Mouse (Mus musculus) adrenal gland, adult 2 months (tissue): ENCODE data around the gene Mllt11. TPM values are rescaled to one million over a fixed set of nuclear protein-coding genes. Genes with fewer than 3 reads are reported as not detected.

Experiments
- DNase-seq: peaks from one replicate; pipeline ENCODE4 v3.0.0; 2021
- long read RNA-seq: library from polyadenylated mRNA; stranded (forward); transcript quantifications from one replicate; pipeline ENCODE4 v2.0.0, GENCODE M21; 2021
- polyA plus RNA-seq: library from polyadenylated mRNA; depleted of rRNA; stranded (reverse); fragments of >200 nt; gene quantifications from 2 replicates; pipeline ENCODE4 v1.2.3, GENCODE M21; 2012; rRNA removed
- total RNA-seq, 2 experiments: library from RNA; stranded (reverse); gene quantifications; 2 replicates each; pipeline ENCODE4 v1.2.3; 2021

The Mllt11 gene
- total RNA-seq (1 to 10 TPM; 8.0 to 8.7 TPM), polyA plus RNA-seq (7.2 and 9.2 TPM in 2 replicates)
- long read RNA-seq, transcript Mllt11-201 (2 exons, 1,923 nt) = major isoform, 8 of 13 reads
- long read RNA-seq, partial matches to known transcripts = 0 of 13 reads
- long read RNA-seq, other reads (novel, unspliced or antisense) = 5 of 13 reads

DNA sequence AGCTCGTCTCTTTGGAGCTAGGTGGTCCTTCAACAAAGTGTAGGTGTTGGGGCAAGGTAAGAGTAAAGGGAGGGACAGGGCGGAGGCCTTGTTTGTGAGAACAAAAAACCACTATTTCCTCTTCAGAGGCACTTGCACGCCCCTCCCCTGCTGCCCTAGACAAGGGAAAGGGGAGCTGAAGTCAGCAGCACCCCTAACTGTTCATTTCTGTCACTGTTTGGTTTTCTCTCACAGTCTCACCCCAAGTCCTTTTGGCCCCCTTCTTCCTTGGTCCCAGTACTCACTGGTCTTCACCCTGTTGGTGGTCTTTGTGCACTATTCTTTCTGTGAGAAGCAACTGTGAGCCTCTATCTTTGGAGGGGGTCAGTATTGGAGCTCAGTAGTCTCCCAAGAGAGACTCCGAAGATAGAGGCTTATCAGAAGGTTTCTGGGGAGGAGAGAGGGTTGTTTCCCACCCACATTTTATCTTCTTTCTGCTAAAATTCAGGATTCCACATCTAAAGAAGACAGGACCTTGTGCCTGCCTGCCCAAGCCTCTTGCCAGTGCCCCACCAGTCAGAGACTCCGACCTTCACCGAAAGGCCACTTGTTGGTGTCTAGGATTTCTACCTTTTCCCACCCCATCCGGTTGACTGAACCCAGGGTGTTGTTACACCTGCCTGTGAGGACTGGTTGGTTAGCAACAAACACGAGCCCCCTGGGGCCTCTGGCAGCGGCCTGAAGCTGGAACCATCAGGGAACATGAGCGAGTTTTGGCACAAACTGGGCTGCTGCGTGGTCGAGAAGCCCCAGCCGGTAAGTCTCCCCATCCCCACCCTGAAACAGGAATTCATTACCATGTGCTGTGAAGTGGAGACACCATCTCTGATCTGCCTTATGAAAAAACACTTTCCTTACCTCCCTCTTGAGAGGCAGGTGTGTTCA lies at the start of gene Mllt11:
TSS of gene Mllt11 (minus strand) at position 874 of the 924 bp plus-strand sequence.
- DNase-seq = peak; percentile 29

DNA sequence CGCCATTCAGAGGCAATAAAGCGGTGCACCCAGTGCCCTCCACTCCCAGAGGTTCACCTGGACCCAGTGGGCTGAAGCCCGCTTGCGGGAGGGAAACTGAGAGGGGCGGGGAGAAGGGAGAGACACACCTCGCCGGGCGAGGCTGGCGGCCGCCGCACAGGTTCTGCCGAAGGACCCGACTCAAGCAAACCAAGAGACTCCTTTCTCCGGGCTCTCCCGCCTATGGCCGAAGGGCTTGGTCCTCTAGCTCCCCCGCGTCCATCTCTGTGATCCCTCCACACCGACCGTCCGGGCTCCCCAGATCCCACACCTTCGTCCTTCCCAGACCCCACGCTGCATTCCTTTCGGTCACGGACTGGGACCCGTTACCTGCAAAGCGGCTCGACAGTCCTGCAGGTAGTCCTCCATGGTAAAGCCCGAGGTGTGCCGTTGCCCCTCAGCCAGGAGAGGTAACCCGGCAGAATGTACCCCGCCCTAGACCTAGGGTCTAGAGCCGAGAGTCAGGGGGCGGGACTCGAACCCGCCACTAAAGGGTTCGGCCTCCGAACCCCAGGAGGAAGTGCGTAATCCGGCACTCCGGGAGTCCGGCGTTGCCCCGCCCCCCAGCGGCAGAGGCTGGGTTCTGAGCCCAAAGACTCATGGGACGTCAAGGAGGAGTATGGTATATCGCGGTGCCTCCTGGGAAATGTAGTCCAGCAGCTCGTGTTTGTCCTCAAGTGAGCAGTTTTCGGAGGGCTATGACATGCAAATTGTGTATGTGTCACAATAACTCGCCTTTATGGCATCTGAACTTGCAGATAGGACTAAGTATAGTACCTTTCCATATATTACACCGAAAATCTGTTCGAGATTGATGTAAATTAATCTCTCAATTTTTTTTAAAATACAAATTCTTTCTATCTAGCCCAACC lies 49.5 kb upstream of the Mllt11 start, which contains the start of the genes Mindy1 and Prune1:
TSS of gene Mindy1 (plus strand) at position 130 of the 911 bp plus-strand sequence.
TSS of gene Prune1 (minus strand) at position 861 of the 911 bp plus-strand sequence.
- DNase-seq = peak; percentile 99

DNA sequence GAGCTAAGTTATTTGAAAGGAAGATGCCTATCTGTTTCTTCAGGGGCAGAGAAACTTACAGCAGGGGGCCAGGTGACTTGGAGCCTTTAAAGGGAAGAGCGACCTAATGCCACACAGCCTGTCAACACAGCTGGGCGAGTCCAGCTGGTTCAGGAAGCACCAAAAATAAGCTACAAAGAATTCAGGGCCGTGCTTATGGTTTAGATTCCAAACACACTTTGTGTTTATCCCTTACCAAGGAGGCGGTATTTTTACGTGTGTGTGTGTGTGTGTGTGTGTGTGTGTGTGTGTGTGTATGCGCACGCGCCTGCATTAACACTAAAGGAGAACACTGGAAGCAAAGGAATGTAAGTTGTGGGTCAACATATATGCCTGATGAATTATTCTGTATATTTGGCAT lies 48.8 kb upstream of the Mllt11 start:
- no peak for DNase-seq

DNA sequence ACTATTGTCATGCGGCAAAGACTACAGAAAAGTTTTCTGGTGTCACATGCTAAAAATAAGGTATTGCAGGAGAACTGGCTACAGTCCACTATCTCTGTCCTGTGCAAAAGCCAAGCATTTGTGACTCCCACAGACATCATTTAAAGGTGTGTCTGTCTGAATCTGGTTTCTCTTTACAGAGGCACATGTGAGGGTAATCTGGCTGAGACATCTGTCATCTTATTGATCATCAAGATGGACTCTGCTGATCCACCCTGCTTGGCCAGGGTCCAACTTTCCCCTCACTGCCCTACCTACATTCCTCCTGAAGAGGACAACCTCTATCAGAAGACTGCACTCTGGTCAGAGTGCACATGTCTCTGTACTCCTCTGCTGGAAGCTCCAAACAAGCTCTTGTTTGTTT lies 45.2 kb upstream of the Mllt11 start:
- no peak for DNase-seq

DNA sequence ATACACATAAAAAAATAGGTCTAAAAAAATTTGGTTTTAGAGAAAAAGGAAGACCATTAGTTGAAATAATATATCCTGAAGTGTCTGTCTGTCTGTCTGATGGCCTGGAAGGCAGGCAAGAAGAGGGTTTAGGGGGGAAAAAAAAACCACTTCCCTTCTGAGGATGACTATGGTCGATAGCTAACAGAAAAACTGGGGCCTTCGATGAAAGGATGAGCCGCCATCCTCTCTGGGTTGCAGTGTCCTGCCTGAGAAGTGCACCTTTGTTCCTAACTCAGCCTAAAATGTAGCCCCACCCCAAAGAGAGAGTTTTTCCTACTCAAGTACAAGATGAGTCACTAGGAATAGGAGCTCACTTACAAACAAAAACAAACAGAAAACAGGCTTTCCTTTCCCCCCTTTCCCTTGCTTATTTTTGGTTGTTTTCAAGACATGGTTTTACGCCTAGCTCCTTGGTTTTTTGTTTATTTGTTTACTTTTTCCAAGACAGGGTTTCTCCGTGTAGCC lies 44.5 kb upstream of the Mllt11 start:
- DNase-seq = no peak

DNA sequence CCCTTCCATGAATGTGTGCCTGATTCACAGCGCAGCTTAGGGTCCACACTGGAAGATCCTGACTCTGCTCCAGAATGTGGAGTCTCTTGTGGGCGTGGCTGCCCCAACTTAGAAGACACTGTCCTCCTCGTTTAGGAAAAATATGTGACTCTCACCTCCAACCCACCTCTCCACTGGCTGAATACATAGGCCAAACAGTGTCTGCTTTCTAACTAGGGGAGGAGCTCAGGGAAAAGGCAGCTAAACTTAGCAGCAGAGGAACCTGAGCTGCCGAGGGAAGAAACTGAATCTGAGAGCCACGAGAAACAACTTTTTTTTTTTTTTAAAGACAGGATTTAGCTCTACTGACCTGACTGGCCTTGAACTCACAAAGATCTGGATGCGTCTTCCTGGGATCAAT lies 43.2 kb upstream of the Mllt11 start:
- no peak for DNase-seq

DNA sequence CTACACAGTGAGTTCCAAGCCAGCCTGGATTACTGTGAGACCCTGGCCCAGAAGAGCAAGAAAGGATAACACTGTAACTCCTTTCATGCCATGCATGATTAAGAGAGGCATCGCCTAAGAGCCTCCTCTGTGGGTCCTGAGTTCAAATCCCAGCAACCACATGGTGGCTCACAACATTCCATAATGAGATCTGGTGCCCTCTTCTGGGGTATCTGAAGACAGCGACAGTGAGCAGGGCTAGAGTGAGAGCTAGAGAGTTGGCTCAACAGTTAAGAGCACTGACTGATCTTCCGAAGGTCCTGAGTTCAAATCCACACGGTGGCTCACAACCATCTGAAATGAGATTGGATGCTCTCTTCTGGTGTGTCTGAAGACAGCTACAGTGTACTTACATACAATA lies 42.5 kb upstream of the Mllt11 start:
- no peak for DNase-seq

DNA sequence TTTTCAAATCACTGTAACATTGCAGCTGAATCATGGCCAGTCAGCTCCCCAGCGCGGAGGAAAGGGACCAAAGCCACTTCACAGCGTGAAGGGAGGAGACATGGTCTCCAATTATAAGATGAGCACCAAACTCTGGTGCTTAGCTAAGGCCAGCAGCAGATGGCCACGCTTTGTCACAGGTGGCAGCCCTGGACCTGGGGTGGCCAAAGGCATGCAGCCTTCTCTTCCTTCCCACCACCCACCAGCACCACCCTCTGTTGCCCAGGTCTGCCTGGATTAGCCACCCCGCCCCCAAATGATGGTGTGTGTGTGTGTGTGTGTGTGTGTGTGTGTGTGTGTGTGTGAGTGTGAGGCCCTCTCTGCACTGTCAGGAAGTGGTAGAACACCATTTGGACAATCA lies 41.5 kb upstream of the Mllt11 start:
- no peak for DNase-seq

DNA sequence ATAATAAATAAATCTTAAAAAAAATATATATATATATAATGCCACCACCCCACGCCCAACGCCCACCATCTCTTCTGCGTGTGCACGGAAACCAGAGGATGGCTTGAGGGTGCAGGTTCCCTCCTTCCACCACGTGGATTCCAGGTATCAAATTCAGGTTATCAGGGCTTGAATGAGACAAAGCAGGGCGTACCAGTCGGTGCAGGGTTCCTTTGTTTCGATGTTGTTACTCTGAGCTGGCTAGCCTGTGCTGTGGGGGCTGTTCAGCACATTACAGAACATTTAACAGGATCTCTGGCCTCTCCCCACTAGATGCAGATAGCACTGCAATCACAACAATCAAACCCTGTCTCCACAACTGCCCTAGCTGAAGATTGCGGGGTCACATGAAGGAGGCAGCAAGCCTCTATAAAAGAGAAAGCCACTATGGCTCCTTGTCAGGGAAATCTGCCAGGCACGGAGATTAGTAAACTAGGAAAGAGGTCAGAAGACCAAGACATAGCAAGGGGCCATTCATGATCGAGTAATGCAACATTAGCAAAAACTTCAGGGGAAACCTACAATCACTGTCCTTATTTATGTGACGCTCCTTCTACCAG lies 38.9 kb upstream of the Mllt11 start:
- no peak for DNase-seq

DNA sequence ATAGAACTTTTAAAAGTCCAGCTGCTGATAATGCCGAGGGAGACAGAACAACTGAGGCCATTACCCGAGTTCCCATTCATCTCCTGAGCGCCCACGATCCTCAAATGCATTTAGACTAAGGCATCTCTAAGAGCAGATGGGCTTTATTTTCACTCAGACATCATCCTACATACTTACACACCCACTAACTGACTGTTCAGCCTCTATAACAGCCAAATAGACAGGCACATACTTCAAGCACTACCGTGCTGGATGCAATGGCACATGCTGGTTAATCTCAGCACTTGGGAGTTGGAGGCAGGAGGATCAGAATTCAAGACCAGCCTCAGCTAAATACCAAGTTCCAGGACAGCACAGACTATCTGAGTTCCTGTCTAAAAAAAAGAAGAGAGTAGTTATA lies 37.8 kb upstream of the Mllt11 start:
- no peak for DNase-seq

DNA sequence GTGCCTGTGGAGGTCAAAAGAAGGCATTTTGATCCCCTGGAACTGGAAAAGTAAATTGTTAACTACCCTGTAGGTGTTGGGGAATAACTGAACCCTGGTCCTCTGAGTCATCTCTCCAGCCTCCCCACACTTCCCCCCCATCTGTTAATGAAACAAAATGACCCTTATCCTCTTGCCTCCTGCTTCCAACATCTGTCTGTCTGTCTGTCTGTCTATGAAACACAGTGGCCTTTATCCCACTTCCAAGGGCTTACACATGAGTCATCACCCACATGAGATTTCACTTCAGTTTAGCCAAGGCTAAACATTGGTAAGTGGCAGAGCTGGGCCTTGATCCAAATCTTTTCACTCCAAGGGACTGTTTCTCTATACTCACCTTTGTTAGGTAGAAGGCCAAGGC lies 35.9 kb upstream of the Mllt11 start:
- peak; percentile 71 for DNase-seq

DNA sequence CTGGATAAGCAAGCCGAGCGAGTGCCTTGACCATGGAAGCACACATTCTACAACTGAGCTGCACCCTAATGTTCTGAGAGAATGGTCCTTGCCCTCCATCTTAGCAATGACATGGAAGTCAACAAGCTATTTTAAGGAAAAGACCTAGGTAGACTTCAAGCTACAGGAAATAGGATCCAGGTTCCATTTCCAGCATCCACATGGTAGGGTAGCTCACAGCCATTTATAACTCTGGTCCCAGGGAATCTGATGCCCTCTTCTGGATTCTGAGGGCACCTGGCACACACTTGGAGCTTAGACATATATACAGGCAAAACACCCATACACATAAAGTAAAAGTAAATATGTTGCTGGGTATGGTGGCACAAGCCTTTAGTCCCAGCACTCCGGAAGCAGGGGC lies 34.1 kb upstream of the Mllt11 start:
- DNase-seq = no peak

DNA sequence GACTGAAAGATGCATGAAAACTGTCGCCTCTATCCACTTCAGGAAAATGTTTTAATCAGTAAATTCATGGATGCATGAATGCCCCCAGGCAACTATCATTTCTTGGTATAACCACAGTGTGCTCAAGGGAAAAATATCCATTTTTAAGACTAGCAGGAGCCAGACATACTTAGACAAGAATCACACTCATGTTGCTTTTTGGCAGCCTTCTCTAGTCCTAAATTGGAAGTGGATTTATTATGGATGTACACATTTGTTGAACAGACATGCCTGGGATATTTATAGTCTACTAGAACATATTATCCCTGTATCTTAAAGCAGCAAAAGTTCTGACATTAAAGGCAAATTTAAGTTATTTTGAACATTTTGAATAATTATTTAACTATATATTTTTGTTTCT lies 32.8 kb upstream of the Mllt11 start:
- no peak for DNase-seq

DNA sequence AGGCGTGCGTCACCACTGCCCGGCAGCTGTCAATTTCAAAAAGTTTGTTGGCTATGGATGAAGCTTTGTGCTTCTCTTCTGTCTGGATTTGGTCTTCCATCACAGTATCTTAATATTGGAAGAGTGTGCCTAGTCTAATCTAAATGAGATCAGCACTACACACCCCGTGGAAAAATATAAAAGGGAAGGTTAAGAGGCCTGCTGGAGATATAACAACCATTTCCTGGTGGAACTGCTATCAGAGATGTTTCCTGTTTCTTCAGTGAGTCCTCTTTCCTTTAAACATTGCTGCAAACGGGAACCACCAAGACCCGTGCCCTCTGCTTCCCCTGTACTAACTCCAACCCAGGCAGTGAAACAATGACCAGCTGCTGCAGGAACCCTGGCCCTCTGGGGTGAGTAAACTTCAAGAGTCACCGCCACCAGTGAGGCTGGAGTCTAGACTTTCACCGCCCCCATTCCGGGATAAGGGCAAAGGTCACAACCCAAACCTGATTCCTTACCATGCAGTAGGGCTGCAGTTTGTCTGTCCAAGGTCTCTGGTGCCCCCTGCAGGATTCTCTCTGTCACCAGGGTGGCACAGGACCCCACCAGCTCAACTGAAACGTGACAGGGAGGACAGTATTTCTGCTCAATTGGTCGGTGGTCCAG lies 31.2 kb upstream of the Mllt11 start:
- DNase-seq = peak; percentile 79

DNA sequence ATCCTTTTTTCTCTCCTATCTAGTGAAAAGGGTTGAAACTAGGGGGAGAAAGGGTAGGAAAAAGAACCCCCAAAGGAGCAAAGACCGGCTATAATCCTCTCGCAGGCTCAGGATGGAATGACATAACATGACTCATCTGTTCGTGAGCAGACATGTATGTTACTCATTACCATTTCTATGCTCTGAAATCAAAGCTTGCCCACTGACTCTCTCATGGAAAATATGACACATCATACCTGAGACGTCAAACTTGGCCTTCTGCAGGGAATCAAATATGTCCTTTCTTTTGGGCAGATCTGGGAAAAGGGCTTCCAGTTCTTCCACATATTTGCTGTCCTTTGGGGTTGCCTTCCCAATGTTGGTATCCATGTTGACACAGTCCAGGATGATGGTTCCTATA lies 30.0 kb upstream of the Mllt11 start:
- DNase-seq = no peak

DNA sequence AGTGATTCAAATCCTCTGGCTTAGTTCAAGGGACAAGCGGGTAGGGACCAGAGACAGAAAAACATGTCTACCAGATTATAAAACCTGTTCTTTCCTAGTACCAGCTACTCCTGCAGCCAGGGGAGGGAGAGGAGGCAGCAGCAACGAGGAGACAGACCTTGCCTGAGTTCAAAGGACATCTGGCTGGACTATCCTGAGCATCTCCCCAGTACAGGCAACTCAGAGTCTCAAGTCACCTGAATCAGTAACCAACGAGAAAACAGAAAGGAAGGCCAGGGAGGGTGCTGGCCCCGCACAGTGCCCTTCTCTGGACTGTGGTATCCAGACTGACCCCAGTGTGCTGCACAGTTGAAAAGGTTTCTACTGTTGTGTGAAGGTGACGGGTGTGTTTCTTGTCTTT lies 25.0 kb upstream of the Mllt11 start:
- no peak for DNase-seq

DNA sequence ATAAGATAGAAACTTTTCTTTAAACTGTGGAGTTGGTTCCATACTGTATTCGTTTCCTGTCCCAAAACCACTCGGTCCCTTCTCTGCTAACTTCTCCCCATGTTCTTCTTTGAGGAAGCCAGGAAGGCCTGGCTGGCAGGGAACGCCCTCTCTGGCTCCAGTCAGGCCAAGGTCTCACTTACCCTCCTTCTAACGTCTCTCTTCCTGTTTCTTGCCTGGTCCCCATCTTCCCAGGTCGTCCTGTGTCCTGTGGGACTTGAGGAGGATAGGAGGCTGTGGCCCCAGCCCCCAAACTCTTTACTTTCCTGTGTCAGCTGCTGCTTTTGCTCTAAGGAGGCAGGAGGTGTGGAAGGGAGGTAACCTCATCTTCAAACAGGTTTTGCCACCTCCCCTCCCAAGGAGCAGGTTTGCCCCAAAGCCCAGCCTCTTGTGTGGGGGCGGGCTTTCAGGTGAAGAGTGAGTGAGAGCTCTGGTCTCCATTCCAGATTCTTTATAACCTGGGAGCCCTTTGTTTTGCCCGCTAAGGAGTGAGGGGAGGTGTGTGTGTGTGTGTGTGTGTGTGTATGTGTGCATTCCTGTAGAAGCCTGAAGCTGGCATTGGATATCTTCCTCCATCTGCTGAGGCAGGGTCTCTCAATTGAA lies 18.9 kb upstream of the Mllt11 start, which contains the start of gene Bnipl:
TSS of gene Bnipl (minus strand) at position 411 of the 642 bp plus-strand sequence.
- DNase-seq = no peak

DNA sequence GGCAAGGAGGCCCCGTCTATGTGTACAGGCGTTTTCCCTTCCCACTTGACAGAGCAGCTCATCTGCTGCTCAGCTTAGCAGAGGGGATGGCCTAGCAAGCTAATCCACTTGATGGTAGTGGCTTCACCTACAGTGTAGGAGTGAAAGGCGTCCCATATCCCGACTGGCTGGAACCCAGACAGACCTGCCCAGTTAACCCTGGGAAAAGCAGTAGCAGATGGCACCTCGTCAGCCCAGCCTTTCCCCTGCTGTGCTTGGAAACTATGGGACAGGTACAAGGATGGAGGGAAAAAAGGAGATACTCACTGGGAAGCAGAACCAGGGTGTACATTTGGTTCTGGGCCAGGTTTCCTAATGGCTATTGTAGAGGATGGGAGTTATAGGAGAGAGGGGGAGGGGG lies 18.4 kb upstream of the Mllt11 start:
- DNase-seq = no peak

DNA sequence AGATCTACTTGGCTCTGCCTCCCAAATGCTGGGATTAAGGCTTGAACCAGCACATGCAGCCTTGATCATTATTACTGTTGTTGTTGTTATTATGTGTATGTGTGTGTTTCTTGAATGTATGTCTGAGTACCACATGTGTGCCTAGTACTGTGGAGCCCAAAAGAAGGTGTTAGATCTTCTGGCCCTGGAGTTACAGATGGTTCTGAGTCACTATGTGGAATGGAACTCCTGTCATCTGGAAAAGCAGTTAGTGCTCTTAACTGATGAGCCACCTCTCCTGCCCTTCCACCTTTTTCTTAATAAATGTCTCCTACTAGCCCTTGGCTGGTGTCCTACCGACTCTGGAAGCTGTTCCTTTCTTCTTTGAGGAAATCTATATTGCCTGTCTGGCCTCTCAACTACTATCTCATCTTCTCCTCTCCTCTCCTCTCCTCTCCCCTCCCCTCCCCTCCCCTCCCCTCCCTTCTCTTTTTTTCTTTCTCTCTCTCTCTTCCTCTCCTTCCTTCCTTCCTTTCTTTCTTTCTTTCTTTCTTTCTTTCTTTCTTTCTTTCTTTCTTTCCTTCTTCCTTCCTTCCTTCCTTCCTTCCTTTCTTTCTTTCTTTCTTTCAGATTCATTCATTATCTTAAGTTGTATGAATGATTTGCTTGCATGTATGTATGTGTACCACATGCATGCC lies 15.8 kb upstream of the Mllt11 start:
- DNase-seq = no peak
